Mouse (Mus musculus) monocyte, adult 2 months (primary cell): ENCODE data around the gene Fam129b.

Experiments
- DNase-seq, 2 experiments: peaks; one replicate each; pipeline ENCODE4 v3.0.0; 2022; ENCODE audit warnings: low spot score in 2 of 2, low read depth in 1 of 2

The Fam129b gene

GRCm38 (mm10) chr2:32922564-32922963 is 46.6 kb downstream of the Fam129b start:
- no peak for DNase-seq

- no peak for DNase-seq
Observed at GRCm38 (mm10) chr2:32923551-32924250, 47.8 kb downstream of the Fam129b start.

GRCm38 (mm10) chr2:32924306-32924844 is 48.5 kb downstream of the Fam129b start:
- no peak for DNase-seq

- no peak for DNase-seq
Observed at GRCm38 (mm10) chr2:32926330-32927075, 50.6 kb downstream of the Fam129b start.

- no peak for DNase-seq
Observed at GRCm38 (mm10) chr2:32927624-32928234, 51.8 kb downstream of the Fam129b start.

GRCm38 (mm10) chr2:32928235-32928946 is 52.5 kb downstream of the Fam129b start:
- DNase-seq, result peak in 1 of 2 experiments; percentile 53

- DNase-seq, result no peak
Observed at GRCm38 (mm10) chr2:32928947-32929829, 53.3 kb downstream of the Fam129b start.

GRCm38 (mm10) chr2:32931730-32932129 is 55.8 kb downstream of the Fam129b start:
- no peak for DNase-seq

GRCm38 (mm10) chr2:32938741-32939140 is 62.8 kb downstream of the Fam129b start:
- DNase-seq, result no peak

GRCm38 (mm10) chr2:32939418-32939817 is 63.5 kb downstream of the Fam129b start:
- peak in 1 of 2 experiments; percentile 37 for DNase-seq

GRCm38 (mm10) chr2:32940483-32940882 is 64.6 kb downstream of the Fam129b start:
- no peak for DNase-seq

GRCm38 (mm10) chr2:32947454-32947853 is 71.5 kb downstream of the Fam129b start:
- no peak for DNase-seq

- no peak for DNase-seq
Observed at GRCm38 (mm10) chr2:32954581-32954980, 78.7 kb downstream of the Fam129b start.

- DNase-seq, result no peak
Observed at GRCm38 (mm10) chr2:32957344-32957743, 81.4 kb downstream of the Fam129b start.

GRCm38 (mm10) chr2:32960273-32960672 is 84.4 kb downstream of the Fam129b start:
- no peak for DNase-seq

- DNase-seq, result peak; percentile 74 to 92
Observed at GRCm38 (mm10) chr2:32961192-32961995, 85.5 kb downstream of the Fam129b start, which contains the start of the genes Rpl12 and Lrsam1. Rpl12 (plus strand) TSS chr2:32961559. Lrsam1 (minus strand) TSS chr2:32961614.

GRCm38 (mm10) chr2:32962062-32962874 is 86.4 kb downstream of the Fam129b start:
- DNase-seq, result no peak

GRCm38 (mm10) chr2:32962875-32963220 is 86.9 kb downstream of the Fam129b start:
- no peak for DNase-seq
